Mouse (Mus musculus) ovary, postnatal 36 days (tissue): ENCODE results near the gene Cdt1.
A peak's percentile ranks its signal among the peaks of the same experiment; 100 is the strongest.

Experiments
- DNase-seq: peaks from one replicate; pipeline ENCODE4 v3.0.0; 2022; ENCODE audit warnings: low spot score, mixed read lengths

Cdt1 gene

DNA sequence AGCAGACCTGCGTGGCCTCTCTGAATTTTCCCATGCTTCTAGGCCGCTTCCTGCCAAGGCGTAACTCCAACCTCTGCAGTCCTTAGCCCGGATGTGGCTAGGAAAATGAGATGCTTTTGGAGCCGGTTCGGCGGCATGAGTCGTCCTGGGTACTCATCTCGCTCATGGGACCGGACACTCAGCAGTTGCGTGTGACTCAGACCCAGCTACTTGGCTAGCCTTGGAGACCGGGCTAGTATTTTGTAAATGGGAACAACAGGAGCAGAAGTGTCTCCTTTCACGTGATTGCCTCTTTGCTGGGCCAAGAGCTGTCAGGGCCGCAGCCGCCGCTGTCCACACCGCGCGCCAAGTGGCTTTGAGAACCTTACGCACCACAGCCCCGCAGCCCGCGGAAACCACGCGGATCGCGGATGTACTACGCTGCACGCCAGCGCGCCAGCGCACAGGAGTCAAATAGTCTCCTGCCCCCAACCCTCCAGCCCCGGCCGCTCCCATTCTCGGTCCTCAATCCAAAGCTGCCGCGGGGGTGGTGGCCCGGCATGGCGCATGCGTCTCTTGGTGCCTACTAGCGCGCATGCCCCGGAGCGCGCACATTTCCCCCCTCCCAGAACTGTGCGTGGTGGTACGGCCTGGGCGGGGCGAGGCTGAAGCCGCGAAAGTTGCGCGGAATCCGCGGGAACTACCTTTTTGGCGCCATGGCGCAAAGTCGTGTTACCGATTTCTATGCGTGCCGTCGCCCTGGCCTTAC is at the start of gene Cdt1:
Cdt1 (plus strand) TSS at position 655 of the 748 bp plus-strand sequence.
- peak; percentile 96 for DNase-seq

DNA sequence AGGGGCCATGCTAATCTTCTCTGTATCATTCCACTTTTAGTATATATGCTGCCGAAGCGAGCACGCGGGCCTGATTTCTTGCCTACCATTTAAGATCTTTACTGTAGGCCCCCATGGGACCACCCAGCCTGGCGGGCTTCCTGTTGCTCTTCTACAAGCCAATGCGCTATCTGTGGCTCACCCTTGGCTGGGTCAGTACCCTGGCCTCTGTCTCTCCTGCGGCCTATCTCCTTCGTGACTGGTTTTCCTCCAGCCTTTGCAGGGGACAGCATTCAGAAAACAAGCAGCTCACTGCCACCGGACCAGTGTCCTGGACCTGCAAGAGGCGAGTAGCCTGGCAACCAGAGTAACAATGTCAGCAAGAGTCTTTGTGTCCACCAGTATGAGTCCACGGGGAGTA is 47.2 kb upstream of the Cdt1 start:
- DNase-seq = no peak

DNA sequence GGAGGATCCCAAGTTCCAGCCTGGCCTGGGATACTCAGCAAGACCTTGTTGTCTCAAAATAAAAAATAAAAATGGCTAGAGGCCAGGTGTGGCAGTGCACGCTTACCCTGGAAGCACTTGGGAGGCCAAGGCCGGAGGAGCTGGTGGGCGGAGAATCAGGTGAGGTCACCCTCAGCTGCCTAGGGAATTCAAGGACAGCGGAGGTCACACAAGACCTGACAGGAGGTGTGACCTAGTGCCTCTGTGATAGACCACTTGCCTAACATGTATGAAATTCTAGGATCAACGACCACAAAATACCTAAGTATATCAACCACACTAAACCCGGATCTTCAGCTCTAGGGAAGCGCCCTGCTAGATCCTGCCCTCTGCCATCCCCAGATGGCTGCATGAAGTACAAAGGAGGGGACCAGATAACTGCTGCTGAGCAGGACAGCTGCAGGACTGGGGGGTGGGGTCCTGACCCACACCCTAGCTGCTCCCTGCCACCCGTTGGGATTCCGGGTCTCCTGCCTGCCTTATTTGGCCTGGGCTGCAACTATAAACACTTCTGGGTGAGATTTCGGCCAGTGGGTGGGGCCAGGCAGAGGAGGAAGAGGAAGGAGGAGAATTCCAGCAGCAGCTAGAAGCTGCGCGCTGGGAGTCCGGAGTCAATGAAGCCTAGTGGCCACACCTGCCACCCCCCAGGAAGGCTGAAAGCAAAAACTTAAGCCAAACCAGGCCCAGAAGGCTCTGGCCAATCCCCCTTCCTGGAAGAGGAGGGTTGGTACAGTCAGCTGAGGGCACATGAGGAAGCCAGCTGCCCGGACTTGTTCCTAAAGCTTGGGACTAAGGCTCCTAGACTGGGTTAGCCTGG is 44.8 kb upstream of the Cdt1 start:
- DNase-seq = peak; percentile 47

DNA sequence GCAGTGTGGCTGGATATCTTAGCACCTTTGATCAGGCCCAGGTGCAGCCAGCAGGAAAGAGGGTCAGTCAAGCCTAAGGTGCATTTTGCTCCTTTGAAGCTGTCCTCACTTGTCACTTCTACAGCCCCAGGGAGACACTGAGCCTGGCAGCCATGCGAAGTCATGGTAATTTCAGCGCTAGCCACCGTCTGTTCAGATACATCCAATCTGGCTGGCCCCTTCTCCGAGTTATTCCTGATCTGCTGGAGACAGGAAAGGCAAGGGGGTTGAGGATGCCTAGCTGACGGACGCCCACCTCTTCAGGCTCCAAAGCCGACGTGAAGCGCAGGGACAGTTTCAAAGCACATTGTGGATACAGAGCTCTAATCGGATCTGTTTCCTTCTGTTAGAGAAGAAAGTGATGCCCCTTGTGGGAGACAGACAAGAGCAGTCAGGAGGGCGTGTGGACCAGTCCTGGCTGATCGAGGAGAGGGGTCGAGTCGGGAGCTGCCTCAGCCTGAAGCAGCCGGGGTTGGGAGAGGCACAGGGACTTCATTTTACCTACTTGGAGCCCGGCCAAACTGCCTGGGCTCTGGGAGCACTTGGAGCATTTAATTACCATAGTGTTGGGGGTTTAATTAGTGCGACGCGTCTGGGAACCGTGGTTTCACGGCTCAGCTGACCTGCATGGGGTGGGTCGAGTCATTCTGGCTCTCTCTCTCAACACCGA is 44.0 kb upstream of the Cdt1 start:
- DNase-seq = no peak

DNA sequence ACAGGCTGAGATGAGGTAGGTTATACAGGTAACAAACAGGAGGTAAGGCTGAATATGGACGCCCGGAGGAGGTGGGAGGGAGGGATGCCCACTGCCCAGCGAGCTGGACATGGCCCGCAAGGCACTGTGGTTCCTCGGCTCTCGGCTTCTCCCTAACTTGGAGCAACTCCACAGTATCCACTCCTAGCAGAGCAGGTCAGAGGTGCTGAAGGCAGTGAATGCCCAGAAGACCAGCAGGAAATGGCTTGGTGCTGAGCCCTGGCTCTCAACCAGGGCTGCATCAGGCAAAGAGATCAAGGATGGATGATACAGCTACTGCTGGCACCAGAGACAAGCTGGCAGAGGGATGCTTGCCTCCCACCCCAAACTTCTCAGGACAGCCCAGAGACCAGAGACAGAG is 43.3 kb upstream of the Cdt1 start:
- peak; percentile 29 for DNase-seq

DNA sequence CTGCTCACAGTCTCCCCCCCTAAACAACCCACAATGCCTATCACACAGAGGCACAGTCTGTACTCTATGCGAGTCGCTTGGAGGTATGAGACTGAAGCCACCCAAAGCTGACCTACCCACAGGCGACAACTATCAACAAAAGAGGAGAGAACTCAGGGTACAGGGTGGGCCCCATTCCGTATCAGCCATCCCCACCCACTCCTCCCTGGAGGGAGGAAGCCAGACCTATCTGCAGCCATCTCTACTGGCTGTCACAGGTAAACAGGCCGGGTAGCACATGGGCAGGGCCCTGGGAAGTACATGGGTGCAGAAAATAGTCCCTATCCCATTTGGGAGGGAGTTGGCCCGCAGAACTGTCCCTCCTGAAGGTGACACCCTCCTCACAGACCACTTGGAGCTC is 42.8 kb upstream of the Cdt1 start:
- DNase-seq = no peak

DNA sequence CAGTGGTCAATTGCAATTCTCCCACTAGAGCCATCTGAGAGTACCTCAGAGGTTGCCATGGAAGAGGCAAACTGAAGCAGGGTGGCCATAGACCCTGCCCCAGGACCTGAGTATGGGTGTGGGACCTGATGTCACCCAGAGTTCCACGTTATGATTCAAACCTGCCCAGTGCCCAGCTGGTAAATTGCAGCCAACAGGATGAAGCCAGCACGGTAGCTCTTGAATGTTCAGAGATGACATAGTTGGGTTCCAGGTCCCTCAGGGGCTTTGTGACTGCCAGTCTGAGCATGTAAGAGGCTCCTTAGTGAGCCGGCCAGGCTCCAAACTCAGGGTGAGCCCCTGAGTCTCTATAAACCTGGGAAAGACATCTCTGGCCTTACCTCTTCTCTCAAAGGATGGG is 41.7 kb upstream of the Cdt1 start:
- no peak for DNase-seq

DNA sequence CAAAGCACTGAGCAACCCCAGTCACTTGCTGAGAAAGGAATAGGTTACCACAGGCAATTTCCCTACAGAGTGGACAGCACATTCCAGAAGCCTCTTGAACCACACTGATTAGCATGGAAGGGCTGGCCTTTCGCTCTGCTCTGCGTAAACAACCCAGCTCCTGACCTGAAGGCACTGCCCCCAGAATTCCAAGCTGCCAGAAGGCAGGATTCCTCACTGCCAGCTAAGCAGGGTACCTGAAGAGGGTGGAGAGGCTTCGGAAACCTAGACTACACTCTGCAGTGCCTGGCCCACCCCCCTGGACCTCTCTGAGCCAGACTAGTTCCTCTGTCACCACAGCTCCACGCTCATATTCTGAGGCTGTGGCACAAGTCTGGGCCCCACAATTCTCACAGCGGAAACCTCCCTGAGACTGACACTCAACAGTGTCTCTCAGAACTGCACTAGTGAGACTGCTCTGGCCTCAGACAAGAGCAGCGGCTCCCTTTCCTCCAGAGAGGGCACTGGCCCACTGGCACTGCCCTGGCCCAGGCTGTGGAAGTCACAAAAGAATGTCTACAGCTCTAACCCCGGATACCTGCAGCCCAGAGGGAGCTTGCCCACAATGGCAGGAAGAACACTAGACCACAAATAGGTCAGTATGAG is 41.2 kb upstream of the Cdt1 start:
- no peak for DNase-seq

DNA sequence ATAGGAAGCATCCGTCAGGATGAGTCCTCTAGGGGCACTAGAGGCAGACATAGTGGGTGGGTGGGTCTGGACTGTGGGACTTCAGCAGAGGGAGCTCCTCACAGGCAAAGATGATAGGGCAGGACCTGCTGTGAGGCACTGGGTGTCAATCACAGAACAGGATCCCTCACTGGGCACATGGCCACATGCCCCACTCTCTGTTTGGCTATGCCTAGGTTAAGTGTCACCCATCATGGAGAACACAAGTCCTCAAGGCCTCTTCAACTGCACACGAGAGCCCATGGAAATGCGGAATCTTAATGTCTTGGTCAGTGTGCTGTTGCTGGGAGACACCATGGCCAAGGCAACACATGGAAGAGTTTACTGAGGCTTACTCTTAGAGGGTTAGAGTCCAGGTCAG is 39.9 kb upstream of the Cdt1 start:
- DNase-seq = no peak

DNA sequence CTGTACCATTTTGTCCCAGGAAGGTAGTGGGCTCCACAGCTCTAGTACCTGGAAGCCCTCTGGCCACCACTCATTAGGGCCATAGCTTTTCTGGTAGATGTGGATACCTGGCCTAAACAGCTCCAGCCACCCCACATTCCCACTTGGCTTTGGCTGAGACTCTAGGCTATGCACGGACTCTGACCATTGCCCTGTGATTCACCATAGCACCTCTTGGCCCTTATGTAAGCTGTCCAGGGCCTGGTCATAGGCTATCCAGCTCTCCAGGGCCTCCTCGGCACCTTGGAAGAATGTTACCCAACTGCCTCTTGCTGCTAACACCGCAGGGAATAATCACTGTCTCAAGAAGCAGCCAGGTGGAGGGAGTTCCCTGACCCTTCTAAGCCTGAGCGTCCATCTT is 38.7 kb upstream of the Cdt1 start:
- no peak for DNase-seq

DNA sequence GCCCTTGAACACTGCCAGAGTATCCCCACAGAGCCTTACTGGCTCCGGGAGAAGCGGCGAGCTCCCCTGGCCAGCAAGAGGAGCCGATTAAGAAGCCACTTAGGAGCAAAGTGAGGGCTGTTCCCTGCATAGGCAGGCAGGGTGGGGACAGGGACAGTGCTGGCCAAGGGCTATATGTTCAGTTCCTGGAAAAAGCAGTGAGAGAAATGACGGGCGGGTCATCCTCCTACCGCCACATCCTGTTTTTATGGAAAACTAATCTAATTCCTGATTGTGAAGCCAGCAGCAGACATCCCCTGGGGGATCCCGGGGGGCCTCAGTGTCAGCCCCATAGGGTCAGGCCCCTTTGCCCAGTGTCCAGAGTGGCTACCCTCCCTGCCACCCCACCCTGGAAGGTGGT is 36.5 kb upstream of the Cdt1 start:
- no peak for DNase-seq

DNA sequence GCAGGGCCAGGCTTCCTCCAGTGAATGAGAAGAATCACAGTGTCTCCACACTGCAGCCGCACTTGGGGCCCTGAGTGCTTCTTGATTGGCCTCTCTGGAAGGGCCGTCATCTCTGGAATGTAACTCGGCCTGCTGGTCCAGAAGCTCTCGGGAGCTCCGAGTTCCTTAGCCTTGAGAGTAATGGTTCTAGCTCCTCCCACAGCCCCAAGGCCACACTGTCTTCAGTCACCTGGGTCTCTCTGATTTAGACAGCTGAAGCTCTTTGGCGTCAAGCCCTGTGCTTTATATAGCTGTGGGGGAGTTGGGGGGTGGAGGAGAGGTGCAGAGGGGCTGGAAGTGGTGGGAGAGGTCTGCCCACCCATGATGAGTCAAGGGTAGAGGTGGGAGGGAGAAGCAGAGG is 30.8 kb upstream of the Cdt1 start:
- DNase-seq = peak; percentile 67

DNA sequence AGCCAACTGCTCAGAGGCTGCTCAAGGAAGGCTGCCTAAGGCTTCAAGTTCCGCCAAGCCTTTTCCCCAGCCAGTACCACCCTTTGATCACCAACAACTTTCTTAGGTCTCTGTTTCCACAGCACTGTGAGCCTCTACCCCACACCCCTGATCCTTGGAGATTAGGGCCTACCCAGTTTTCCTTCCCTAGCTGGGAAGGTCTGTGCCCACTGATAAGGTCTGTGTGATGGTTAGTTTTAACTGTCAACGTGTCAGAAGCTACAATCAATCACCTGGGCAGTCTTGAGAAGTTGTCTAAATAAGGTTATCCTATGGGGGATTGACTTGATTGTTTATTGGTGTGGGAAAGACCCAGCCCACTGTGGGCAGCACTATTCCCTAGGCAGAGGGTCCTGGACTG is 30.0 kb upstream of the Cdt1 start:
- DNase-seq = no peak

DNA sequence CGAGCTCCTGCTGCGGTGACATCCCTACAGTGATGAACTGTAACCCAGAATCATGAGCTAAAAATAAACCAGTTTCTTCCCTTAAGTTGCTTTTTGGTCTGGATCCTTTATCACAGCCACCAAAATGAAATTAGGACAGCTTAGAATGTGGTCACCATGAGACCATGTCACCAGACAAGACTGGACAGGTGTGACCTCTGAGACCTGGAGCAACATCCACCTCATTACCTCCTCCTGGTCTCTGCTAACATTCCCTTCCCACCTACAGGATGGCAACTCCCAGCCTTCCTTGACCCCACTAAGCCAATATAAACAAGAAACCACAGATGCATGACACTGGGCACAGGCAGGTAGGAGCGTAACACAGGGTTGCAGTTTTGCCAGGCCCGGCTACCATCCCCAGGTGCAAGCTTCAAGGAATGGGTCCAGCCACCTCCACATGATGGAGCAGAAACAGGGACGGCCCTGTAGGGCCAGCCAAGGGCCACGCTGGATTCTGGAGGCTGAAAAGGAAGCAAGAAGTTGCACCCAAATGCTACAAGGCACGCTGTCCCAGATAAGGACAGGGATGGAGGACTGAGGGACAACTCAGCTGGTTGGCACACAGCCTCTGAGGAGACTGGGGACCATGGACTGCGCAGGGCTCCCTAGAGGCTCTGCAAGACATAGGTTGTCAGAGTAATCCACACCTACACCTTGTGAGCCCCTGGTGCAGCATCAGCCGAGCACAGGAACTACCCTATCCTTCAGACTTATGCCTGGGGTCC is 29.3 kb upstream of the Cdt1 start:
- DNase-seq = no peak

DNA sequence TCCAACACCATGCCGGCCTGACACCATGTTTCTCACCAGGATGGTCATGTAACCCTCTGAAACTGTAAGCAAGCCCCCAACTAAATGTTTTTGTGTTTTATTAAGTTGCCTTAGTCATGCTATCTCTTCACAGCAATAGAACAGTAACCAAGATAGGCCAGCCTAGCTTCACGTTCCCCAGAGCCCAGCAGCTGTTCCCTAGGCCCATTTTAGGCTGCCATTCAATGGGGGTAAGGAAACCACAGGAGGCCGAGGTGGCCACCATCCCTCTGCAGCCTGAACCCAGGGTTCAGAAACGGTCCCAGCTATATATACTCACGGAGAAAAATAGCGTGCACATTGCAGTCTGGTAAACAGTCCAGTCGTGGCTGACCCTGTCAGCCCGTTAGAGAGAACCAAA is 23.7 kb upstream of the Cdt1 start:
- DNase-seq = no peak

DNA sequence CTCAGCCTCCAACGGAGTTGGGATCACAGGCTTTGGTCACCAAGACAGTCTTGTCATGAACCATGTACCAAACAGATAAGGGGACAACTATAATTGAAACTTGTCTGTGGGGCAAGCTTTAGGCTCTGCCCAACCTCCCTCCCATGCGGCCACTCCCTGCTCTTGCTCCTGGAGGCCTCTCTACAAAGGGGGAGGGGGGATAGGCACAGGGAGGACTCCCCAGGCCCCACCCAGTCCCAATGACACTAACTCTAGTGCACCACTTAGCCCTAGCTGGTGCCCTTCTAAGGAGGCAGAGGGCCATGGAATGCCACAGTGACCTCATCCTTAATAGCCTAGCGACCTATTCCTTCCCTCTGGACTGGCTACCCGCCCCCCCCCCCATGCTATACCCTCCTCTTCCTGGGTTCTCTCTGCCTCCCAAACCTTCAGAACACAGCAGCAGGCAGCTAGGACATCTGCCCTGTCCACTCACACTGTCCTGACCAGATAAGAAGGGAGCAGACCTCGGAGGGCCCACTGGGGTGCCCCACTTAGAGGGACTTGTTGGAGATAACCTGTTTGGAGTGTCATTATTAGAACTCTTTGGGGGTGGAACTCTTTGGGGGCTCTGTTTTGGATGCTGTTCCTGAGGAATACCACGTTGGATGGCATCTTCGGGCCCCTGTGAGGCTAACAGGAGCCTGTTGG is 21.6 kb upstream of the Cdt1 start:
- no peak for DNase-seq

DNA sequence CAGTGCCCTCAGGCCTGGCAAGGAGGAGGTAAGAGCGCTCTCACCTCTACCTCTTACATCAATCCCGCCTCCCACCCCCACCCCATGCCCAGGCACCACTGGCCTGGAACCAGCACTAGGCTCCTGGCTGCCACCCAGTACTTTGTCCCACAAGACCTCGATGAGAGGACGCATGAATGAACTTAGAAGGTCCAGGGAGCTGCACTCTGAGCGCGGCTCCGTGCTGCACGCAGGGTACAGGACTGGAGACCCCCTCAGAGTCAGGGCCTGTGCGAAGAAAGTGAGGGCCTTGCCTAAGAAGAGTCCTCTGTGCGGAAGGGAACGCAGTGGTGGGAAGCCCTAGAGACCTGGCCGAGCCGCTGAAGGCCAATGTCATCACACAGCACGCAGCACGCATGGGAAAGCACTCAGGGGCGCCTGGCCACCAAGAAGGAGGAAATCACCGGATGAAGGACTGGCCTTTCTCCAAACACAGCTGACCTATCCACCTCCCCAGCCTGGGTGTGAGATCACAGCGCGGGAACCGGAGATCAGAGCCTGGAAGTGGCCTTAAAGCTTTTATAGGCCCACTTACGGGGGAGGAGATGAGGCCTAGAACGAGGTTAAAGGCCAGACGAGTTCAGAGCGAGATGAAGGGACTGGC is 20.9 kb upstream of the Cdt1 start:
- peak; percentile 33 for DNase-seq

DNA sequence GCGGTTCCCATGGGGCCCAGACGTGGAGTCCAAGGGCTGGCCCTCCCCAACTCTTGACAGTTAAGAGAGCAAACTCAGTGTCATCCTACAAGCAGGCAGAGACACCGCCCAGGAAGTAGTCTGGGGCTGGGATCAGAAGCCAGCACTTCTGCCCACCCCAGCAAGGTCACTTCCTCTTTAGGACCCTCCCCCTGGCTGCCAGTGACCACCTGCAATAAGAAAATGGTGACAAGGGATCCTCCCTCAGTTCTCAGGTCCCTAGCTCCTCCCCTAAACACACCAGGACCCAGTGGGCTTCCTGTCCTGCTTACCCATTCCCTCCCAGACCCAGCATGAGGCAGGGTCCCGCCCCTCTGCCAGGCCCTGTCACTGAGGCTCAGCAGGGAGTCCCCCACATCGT is 20.0 kb upstream of the Cdt1 start:
- DNase-seq = no peak

DNA sequence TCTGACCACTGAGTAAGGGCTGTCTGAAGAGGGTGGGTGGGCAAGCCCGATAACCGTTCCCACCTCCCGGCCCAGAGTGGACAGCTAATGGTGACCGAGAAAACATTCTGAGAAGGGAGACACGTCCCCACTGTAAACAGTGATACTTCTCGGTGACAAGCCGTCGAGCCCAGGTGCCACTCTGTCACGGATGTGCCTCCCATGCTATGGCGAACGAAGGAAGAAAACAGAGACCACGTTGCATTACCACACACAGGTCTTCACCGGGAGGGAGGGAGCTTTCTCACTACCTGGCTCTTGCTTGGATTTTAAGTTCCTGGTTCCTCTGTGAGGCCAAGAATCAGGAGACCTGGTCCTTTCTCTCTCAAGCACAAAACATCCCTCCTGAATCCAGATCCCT is 19.5 kb upstream of the Cdt1 start:
- DNase-seq = no peak

DNA sequence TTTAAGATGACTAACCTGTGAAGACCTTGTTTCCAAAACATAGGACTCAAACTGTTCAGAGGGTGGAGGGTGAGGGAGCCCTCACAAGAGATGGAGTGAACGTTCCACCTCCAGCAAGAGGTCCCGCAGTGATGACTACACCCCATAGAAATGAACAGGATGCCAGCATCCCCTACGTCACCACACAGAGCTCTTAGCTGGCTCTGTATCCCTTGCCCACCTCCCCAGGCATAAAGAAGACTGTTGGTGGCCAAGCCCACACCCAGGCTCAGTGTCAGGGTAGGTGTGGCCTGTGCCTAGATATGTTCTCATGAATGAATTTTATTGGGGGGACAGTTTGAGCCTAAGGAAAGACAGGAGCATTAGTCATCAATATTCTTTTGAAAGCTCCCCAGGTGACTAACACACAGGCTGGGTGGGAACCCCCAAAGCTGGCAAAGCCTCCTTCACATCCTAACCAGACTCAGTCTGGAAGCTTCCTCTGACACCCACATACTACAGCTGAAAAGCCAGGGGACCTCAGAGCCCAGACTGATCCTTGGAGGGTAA is 18.9 kb upstream of the Cdt1 start:
- DNase-seq = no peak
